27 mouse cellular contexts compared by ENCODE assay signal in genomic region chr17:43589750-43590149, GRCm38 (mm10). TPM values are rescaled to one million over a fixed set of nuclear protein-coding genes. Genes with fewer than 3 reads are reported as not detected.
DNase-seq lines count a peak whose midpoint lies in the region; ATAC-seq lines count a peak whose summit lies in the region.
"Had no signal": no experiment of that assay in that cellular context is flagged by ENCODE, and none has a peak within 500 bp of the region (broad histone marks: within the 10 kb centered on the region; RNA-seq: fewer than 3 reads in every experiment).

No protein-coding gene starts in this region.

- H3K27me3 ChIP-seq in liver, embryonic 13.5 days, result no peaks in the 10 kb centered on the region
- H3K27me3 ChIP-seq in liver, embryonic 15.5 days, result no peaks in the 10 kb centered on the region
- H3K27me3 ChIP-seq: CH12.LX; embryonic facial prominence, embryonic 15.5 days; heart, embryonic 15.5 days; hindbrain, embryonic 13.5 days; Patski had no signal

- WGBS in liver, embryonic 13.5 days (ENCODE audit: insufficient replicate concordance), result 64% methylated on average over 6 of the region's 6 CpGs
- WGBS in liver, embryonic 15.5 days (ENCODE audit: insufficient replicate concordance), result 62% methylated on average over 6 of the region's 6 CpGs

- DNase-seq in liver, embryonic 13.5 days, result no peak
- DNase-seq in liver, result no peak
- no peak for DNase-seq in ovary, postnatal 36 days (ENCODE audit: low spot score)
- DNase-seq in embryo, embryonic 10.5 days (ENCODE audit: low spot score), result no peak
- DNase-seq: adrenal gland, postnatal 25 days; cerebellum, adult 18-20 months; cerebellum, adult 9-11 months; cerebellum, postnatal 36 days; gastrocnemius, adult 2 months; gastrocnemius, postnatal 25 days; heart, adult 18-20 months; heart, postnatal 14 days had no signal

- H3K4me3 ChIP-seq in liver, embryonic 13.5 days (replicated peaks), result no peak overlapping the region
- no peak overlapping the region for H3K4me3 ChIP-seq in liver, embryonic 15.5 days (replicated peaks)
- H3K4me3 ChIP-seq: embryonic facial prominence, embryonic 15.5 days; erythroblast, embryonic 14.5 days; forebrain, embryonic 10.5 days; gastrocnemius, adult 2 months; heart, embryonic 10.5 days; heart, embryonic 15.5 days; hindbrain, embryonic 13.5 days had no signal

- H3K36me3 ChIP-seq in liver, embryonic 13.5 days, result no peaks in the 10 kb centered on the region
- H3K36me3 ChIP-seq in liver, embryonic 15.5 days (replicated peaks), result no peaks in the 10 kb centered on the region
- H3K36me3 ChIP-seq: embryonic facial prominence, embryonic 15.5 days; forebrain, embryonic 10.5 days; heart, embryonic 10.5 days; heart, embryonic 15.5 days; hindbrain, embryonic 13.5 days had no signal

- peak; percentile 34 for ATAC-seq in liver, embryonic 13.5 days (ENCODE audit: low read depth)
- peak; percentile 40; the same call in 1 of the 2 replicates for ATAC-seq in liver, embryonic 15.5 days (ENCODE audit: insufficient read depth)
- ATAC-seq in megakaryocyte, adult 5-6 weeks (ENCODE audit: poor library complexity, severe bottlenecking), result peak; percentile 87
- ATAC-seq: activated CD4-positive, CD25-positive, alpha-beta regulatory T cell, adult 4 months; forebrain, embryonic 14.5 days; Patski had no signal

- no peak overlapping the region for H3K27ac ChIP-seq in liver, embryonic 13.5 days
- H3K27ac ChIP-seq in liver, embryonic 15.5 days (replicated peaks), result no peak overlapping the region
- H3K27ac ChIP-seq: embryonic facial prominence, embryonic 15.5 days; forebrain, embryonic 10.5 days; gastrocnemius, adult 2 months; heart, embryonic 10.5 days; heart, embryonic 15.5 days; hindbrain, embryonic 13.5 days had no signal

- H3K4me1 ChIP-seq in liver, embryonic 13.5 days (replicated peaks), result no peaks in the 10 kb centered on the region
- peaks cover 16% of the 10 kb centered on the region for H3K4me1 ChIP-seq in liver, embryonic 15.5 days (replicated peaks)
- H3K4me1 ChIP-seq: embryonic facial prominence, embryonic 15.5 days; forebrain, embryonic 10.5 days; heart, embryonic 10.5 days had no signal

- H3K9ac ChIP-seq in liver, embryonic 13.5 days, result no peak overlapping the region
- H3K9ac ChIP-seq in liver, embryonic 15.5 days, result no peak overlapping the region
- H3K9ac ChIP-seq: embryonic facial prominence, embryonic 15.5 days; heart, embryonic 15.5 days; hindbrain, embryonic 13.5 days had no signal

- no peak overlapping the region for H3K4me2 ChIP-seq in liver, embryonic 13.5 days
- no peak overlapping the region for H3K4me2 ChIP-seq in liver, embryonic 15.5 days
- H3K4me2 ChIP-seq: embryonic facial prominence, embryonic 15.5 days; heart, embryonic 15.5 days; hindbrain, embryonic 13.5 days had no signal

- no peaks in the 10 kb centered on the region for H3K9me3 ChIP-seq in liver, embryonic 13.5 days (replicated peaks)
- no peaks in the 10 kb centered on the region for H3K9me3 ChIP-seq in liver, embryonic 15.5 days (replicated peaks)
- H3K9me3 ChIP-seq: embryonic facial prominence, embryonic 15.5 days; forebrain, embryonic 10.5 days; heart, embryonic 10.5 days; heart, embryonic 15.5 days; hindbrain, embryonic 13.5 days had no signal

RNA-seq across cellular contexts. Expression of gene Pla2g7, which starts 21.9 kb away (rescaled TPM):
- 7.4 and 7.6 TPM in 2 replicates for polyA plus RNA-seq in liver, embryonic 13.5 days (2015; fragmentation: Nextera tagmentation; extraction: Ambion mirVana)
- 22.6 and 28.1 TPM in 2 replicates for polyA plus RNA-seq in liver, embryonic 15.5 days (2015; fragmentation: Nextera tagmentation; extraction: Ambion mirVana)
- total RNA-seq in megakaryocyte, adult 5-6 weeks (2015), result 48.9 and 55.2 TPM in 2 replicates
- 36.2 and 37.2 TPM in 2 replicates for total RNA-seq in megakaryocyte, adult 5-6 weeks (2017)
- total RNA-seq: CH12.LX had no signal
- polyA plus RNA-seq: erythroblast, embryonic 14.5 days had no signal

RNA-seq across cellular contexts. Expression of gene Tdrd6, which starts 40.3 kb away (rescaled TPM):
- 0.24 and 0.37 TPM in 2 replicates for polyA plus RNA-seq in liver, embryonic 13.5 days (2015; fragmentation: Nextera tagmentation; extraction: Ambion mirVana)
- not detected in 2 replicates for polyA plus RNA-seq in liver, embryonic 15.5 days (2015; fragmentation: Nextera tagmentation; extraction: Ambion mirVana)
- total RNA-seq in megakaryocyte, adult 5-6 weeks (2015), result not detected in 2 replicates
- not detected in 2 replicates for total RNA-seq in megakaryocyte, adult 5-6 weeks (2017)
- total RNA-seq: adrenal gland, adult 18-20 months; adrenal gland, postnatal 25 days; CH12.LX; gastrocnemius, postnatal 25 days; heart, adult 18-20 months; hematopoietic stem cell, adult 5-6 weeks had no signal
- polyA plus RNA-seq: activated CD4-positive, CD25-positive, alpha-beta regulatory T cell, adult 4 months; embryonic facial prominence, embryonic 11.5 days; erythroblast, embryonic 14.5 days; heart, embryonic 10.5 days; heart, embryonic 15.5 days had no signal

RNA-seq across cellular contexts. Expression of gene Ankrd66, which starts 46.3 kb away (rescaled TPM):
- polyA plus RNA-seq in liver, embryonic 13.5 days (2015; fragmentation: Nextera tagmentation; extraction: Ambion mirVana), result not detected in 2 replicates
- polyA plus RNA-seq in liver, embryonic 15.5 days (2015; fragmentation: Nextera tagmentation; extraction: Ambion mirVana), result not detected in 2 replicates
- total RNA-seq in megakaryocyte, adult 5-6 weeks (2015), result 0.62 and 1.8 TPM in 2 replicates
- 0.18 TPM in 1 of 2 replicates, not detected in the other for total RNA-seq in megakaryocyte, adult 5-6 weeks (2017)
- total RNA-seq: adrenal gland, adult 18-20 months; adrenal gland, postnatal 25 days; CH12.LX; gastrocnemius, adult 2 months; gastrocnemius, postnatal 25 days; heart, postnatal 14 days; hematopoietic stem cell, adult 5-6 weeks had no signal
- polyA plus RNA-seq: activated CD4-positive, CD25-positive, alpha-beta regulatory T cell, adult 4 months; erythroblast, embryonic 14.5 days; heart, embryonic 15.5 days; Patski had no signal

Comparison
In these comparisons a context has a peak if more than half of its experiments do, and no peak if none do; other contexts are left out.
1. ATAC-seq: peak in every context shown above with its lines; median percentile 87 in megakaryocyte, adult 5-6 weeks; 40 in liver, embryonic 15.5 days; 34 in liver, embryonic 13.5 days.